Mouse (Mus musculus) kidney, postnatal 14 days (tissue): ENCODE data around the gene Atp2a2.

Experiments
- DNase-seq: peaks from one replicate; pipeline ENCODE4 v3.0.0; 2022; ENCODE audit warnings: mixed read lengths

Atp2a2 gene

GRCm38 (mm10) chr5:122519043-122519660, 17.1 kb upstream of the Atp2a2 start:
- no peak for DNase-seq

DNA sequence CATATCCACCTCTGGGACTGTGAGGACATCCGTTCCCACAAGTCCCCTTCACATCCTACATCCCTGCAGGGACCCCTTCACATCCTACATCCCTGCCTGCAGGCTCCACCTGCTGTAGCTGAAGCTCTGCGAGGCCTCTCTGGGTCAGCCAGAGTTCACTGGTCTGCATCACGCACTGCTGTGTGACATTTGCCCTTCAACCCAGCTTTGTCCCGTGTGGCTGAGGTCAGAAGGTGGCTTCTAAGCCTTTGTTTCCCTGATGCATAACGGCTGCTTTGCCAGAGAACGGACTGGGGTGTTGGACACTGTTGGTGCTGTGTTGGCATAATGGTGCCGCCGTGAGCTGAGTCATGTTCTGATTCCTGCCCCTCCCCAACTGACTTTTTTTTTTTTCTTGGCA, 16.2 kb upstream of the Atp2a2 start:
- DNase-seq = no peak

- DNase-seq = no peak
These were observed 14.9 kb upstream of the Atp2a2 start for GRCm38 (mm10) chr5:122516901-122517300.

DNA sequence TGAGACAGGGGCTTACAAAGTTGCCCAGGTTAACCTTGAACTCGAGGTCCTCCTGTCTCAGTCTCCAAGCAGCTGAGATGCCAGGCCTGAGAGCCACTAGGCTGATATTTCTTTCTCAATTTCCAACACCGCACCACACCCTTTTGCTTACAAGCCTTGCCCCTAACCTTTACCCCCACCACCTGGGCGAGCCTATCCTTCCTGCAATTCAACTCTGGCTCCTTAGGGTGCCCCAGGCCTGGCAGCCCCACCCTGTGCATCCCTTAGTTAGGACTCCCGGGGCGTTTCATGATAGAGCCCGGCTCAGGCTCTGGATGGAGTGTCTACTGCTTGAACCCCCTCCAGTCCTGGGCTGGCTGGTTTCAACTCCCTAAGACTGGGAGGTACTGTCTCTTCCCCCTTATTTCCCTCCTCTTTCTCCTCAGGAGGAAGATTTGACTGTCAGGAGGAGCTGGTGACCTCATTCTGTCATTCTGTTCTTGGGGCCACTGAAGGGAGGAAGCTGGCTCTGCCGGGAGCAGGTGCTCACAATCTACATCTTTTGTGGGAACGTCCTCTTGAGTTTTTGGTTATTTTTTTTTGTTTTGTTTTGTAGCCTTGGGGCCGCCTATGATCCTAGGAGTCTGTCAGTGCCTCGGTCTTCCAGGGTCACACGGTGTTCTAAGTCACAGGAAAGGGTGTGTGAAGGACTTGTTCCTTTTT, 14.2 kb upstream of the Atp2a2 start:
- no peak for DNase-seq

GRCm38 (mm10) chr5:122514127-122514521, 12.1 kb upstream of the Atp2a2 start:
- no peak for DNase-seq

DNA sequence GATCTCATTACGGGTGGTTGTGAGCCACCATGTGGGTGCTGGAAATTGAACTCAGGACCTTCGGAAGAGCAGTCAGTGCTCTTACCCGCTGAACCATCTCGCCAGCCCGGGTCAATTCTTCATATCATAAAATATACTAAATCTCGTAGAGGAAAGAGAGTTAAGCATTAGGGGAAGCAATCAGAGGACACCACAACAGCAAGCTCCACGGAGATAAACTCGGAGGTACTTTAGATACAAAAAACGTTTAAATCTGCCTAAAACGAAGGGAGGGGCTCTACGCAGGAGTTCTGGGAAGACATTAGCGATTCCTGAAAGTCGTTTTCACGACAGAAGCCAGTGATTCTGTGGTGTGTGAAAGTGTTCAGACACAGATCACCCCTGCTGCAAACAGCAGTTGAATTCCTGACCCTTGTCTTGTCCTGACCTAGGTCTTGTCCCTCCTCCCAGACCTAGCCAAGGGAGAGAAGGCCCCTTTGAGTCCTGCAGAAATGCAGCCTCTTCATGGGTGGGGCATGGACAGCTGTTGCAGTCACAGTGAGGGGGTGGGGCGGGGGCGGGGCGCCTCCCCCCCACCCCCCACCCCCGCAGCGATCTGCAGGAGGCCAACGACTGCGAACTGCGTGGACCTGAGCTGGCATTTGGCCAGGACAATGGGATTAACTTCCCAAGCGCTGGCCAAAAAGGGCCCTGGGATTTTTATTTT, 11.5 kb upstream of the Atp2a2 start:
- DNase-seq = peak; percentile 55

GRCm38 (mm10) chr5:122512011-122512410, 10.0 kb upstream of the Atp2a2 start:
- peak; percentile 42 for DNase-seq

DNA sequence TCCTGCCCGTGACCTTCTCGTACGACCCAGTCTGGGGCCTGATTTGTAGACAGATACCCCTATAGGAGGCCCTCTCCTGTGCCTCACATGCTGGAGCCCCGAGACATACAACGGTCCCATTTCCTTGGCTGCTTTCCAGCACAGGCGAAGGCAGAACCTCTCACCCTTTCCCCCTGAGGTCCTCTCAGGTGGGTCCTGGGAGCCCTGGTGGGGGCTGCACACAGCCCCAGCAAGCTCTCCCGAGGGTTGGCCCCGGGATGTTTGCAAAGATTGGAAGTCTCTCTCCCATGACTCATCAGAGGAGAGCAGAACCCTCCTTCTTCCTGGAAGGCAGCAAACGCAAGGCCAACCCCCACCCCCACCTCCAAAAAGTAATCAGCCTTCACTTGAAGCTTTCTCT, 9.4 kb upstream of the Atp2a2 start:
- DNase-seq = no peak

DNA sequence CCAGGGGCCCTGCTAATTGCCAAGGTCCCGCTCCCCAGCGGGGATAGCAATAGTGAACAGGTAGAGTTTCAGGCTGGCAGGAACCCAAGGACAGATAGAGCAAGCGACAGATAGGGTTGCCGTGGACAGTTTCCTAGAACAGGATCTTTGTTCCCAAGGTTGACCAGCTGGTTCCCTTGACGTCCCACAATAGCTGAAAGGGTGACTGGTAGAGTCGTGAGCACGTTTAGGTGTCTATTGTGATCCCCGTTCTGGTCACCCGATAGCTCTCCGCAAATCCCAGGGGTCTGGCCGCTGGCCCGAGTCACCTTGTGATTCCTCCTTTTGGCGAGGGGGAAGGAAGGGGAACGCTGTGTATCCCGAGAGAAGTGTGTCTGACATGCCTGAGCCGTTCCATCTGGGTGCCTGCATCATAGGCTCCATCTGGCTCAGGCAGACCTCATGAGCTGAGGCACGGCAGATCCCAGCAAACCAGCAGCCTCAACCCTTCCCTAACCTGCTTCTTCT, 8.7 kb upstream of the Atp2a2 start:
- peak; percentile 44 for DNase-seq

- DNase-seq = no peak
These were observed 7.6 kb upstream of the Atp2a2 start for GRCm38 (mm10) chr5:122509608-122510007.

DNA sequence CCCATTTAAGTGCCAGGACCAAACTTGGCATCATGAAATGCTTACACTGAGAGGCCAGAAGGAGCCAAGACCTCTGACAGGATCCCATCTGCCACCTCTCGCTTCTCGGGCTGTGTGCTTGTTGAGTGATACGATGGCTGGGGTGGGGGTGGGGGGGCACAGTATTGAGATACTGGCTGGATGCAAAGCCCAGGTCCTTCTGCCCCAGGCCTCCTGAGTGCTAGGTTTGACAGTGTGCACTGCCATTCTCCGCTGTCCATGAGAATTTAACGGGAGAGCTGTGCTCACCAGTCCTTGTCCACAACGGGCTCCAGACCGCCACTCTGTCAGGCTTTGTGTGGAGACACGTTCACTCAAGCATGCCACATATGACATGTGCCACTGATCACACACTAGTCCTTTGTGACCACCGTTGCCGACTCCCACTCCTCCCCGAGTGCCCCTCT, 6.9 kb upstream of the Atp2a2 start:
- no peak for DNase-seq

GRCm38 (mm10) chr5:122507396-122507795, 5.4 kb upstream of the Atp2a2 start:
- DNase-seq = no peak

- no peak for DNase-seq
These were observed 4.4 kb upstream of the Atp2a2 start for GRCm38 (mm10) chr5:122506462-122506861.

- no peak for DNase-seq
These were observed 3.5 kb upstream of the Atp2a2 start for GRCm38 (mm10) chr5:122505554-122505953.

DNA sequence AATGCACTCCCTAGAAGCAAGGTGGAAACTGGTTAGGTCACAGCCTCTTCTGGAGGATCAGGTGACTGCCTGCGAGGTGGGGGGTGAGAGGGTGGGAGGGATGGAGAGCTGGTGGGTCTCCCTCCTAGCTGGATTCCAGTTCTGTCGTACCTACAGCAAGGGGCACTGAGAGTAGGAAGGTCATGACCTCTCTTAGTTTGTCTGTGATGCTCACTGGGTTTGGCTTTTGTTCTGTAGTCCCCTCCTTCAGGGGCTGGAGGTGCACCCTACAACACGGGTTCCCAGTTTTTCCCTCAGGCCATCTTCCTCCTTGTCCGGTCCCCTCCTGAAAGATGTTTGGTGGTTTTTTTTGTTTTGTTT, 1.7 kb upstream of the Atp2a2 start:
- no peak for DNase-seq

GRCm38 (mm10) chr5:122503015-122503759, 1.2 kb upstream of the Atp2a2 start:
- no peak for DNase-seq

DNA sequence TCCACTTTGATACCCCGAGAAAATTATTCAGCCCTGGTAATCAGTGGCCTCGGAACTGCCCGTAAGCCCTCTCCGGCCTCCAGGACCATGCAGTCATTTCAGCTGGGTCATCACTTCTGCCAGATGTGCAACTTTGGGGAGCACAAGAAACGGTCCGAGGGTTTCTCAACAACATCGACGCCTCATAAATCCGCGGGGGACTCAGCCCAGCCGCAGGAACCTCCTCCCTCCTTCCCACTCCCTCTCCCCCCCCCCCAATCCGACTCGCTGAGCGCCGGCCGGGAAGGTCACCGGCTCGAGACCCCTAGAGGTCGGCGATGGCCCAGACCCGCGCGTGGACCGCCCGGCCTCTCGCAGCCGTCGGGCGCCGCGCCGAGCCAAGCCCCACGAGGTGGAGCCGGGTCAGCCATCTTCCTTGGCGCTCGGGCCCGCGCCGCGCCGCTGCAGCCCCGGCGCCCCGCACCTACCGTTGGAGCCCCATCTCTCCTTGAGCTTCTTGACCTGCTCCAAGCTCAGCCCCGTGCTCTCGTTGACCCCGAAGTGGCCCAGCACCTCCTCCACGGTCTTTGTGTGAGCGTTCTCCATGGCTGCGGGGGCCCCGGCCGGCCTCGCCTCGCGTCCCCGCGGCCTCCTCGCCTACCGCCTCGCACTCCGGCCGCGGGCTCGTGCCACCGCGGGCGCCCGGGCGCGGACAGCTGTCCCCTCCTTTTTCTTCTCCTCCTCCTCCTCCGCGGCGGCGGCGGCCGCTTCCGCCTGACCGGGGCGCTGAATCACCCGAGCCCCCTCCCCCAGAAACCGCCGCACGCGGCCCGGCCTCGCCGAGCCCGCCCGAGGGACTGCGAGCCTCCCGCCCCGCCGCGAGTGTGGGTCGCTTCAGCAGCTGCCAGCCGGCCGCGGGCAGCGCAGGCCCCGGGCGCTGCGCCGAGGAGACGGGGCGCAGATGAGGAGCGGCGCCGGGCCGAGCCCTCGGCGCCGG, 636 bp downstream of the Atp2a2 start:
- peak; percentile 77 for DNase-seq

DNA sequence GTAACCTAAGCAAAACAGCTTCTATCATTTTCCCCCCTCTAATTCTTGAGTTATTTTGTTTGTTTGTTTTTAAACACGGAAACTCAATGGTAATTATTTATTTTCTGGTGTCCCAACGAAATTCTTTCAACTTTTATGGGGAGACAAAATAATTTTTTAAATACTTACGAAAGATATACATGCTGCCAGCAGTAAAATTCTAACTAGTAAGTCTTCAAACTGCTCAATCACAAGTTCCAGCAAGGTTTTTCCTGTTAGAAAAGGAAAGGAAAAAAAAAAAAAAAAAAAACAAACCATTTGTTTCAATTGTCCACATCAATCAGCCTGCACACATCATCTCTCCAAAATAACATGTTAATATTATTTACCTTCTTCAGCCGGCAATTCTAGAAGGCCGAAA, 1.5 kb downstream of the Atp2a2 start:
- DNase-seq = no peak

GRCm38 (mm10) chr5:122500141-122500540, 1.9 kb downstream of the Atp2a2 start:
- DNase-seq = no peak

- no peak for DNase-seq
These were observed 4.0 kb downstream of the Atp2a2 start for GRCm38 (mm10) chr5:122498046-122498445.

DNA sequence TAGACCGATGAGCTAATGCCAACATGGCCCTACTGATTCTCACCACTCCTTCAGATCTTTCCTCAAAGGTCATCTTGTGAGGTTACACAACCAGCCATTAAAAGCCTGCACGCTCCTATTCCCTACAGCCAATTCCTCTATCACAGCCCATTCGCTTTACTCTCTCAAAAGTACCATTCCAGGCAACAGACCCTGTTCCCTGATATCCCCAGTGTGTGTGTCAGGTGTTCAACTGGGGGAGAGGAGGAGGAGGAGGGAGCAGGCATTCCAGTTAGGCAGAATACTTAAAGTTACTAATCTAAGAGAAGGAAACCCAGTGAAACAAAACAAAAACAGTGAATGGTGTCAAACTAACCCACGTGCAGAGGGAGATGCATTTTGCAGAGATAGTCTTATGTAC, 5.0 kb downstream of the Atp2a2 start:
- no peak for DNase-seq

DNA sequence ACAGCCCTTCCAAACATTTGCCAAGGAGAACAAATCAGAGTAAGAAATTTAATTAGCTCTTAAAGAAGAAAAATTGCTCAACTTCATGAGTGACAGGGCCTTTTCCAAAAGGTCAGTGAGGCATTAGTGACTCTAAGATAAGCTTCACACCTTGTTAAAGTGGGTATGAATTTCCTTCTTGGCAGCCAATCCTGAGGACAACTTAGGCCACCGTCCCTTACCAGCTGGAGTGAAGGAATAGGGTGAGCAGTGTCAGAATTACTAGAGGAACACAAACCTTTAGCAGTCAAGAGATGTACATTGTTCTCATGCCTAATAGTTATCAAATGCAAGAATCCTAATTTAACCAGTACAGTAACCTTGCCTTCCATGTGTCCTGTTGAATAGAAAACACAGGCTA, 7.6 kb downstream of the Atp2a2 start:
- no peak for DNase-seq
